Mouse (Mus musculus): ENCODE measurements around the gene Lsamp.

DNA sequence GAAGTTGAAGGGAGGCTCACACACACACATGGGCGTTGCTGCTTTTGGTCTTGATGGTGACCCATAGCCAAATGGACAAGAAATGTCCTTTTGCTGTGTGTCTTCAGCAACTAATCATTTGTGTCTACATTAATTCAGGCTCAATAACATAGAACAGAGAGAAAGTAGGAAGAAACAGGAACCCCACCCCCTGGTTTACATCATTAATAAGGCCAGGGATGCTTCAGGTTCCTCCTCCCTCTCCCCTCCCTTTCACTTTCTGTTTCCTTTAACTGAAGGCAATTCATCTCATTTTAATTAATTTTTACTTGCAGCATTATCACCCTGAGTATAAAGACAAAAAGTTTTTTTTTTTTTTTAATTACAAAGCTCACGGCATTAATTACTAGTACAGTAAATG lies 1763.7 kb downstream of the Lsamp start:
- TF ChIP-seq CTCF (IDR thresholded peaks at IDR 0.05; ENCODE audit: low read depth) = no peak
- TF ChIP-seq EP300 (IDR thresholded peaks at IDR 0.05; ENCODE audit: low read depth) = no peak
